Mouse (Mus musculus): ENCODE measurements around the gene Ppp3ca.

GRCm38 (mm10) chr3:136722493-136722892, 52.6 kb downstream of the Ppp3ca start:
- TF ChIP-seq CTCF (IDR thresholded peaks at IDR 0.05; ENCODE audit: extremely low read depth, insufficient read depth, insufficient read length, insufficient replicate concordance) = no peak
- no peak for TF ChIP-seq POLR2A (IDR thresholded peaks at IDR 0.05; ENCODE audit: low read depth, low read length)
